Mouse (Mus musculus): ENCODE results near the gene Mbd6. TPM values are rescaled to one million over a fixed set of nuclear protein-coding genes. Genes with fewer than 3 reads are reported as not detected.
"Not testable (repeated sequence)": the region's sequence is repeated elsewhere in the genome, so short reads cannot be mapped to it uniquely, and the experiment has no call there.

The Mbd6 gene
- polyA plus RNA-seq, 1 experiment: 35.1 TPM

- H3K4me3 ChIP-seq (ENCODE audit: insufficient read depth, low read length): no peak overlapping the region
- no peaks in the 10 kb centered on the region for H3K4me1 ChIP-seq (ENCODE audit: control insufficient read depth, insufficient read depth, low read length)
- TF ChIP-seq POLR2A (IDR thresholded peaks at IDR 0.05; ENCODE audit: extremely low read depth, insufficient read depth, low read length) (no peak), CTCF (IDR thresholded peaks at IDR 0.05; ENCODE audit: extremely low read depth, insufficient read depth, low read length) (no peak)
- no peak overlapping the region for H3K27ac ChIP-seq (ENCODE audit: insufficient read depth, low read length)
These were observed 28.5 kb upstream of the Mbd6 start for GRCm38 (mm10) chr10:127317277-127317676.

GRCm38 (mm10) chr10:127314950-127315349 lies 26.1 kb upstream of the Mbd6 start:
- H3K27ac ChIP-seq (ENCODE audit: insufficient read depth, low read length); H3K4me3 ChIP-seq (ENCODE audit: insufficient read depth, low read length); H3K4me1 ChIP-seq (ENCODE audit: control insufficient read depth, insufficient read depth, low read length): not testable (repeated sequence)

GRCm38 (mm10) chr10:127313516-127313915 lies 24.7 kb upstream of the Mbd6 start:
- not testable (repeated sequence) for H3K4me1 ChIP-seq (ENCODE audit: control insufficient read depth, insufficient read depth, low read length); H3K27ac ChIP-seq (ENCODE audit: insufficient read depth, low read length); H3K4me3 ChIP-seq (ENCODE audit: insufficient read depth, low read length)

GRCm38 (mm10) chr10:127312858-127313257 lies 24.0 kb upstream of the Mbd6 start:
- H3K4me1 ChIP-seq (ENCODE audit: control insufficient read depth, insufficient read depth, low read length): no peaks in the 10 kb centered on the region
- no peak overlapping the region for H3K27ac ChIP-seq (ENCODE audit: insufficient read depth, low read length)
- TF ChIP-seq CTCF (IDR thresholded peaks at IDR 0.05; ENCODE audit: extremely low read depth, insufficient read depth, low read length) (no peak), POLR2A (IDR thresholded peaks at IDR 0.05; ENCODE audit: extremely low read depth, insufficient read depth, low read length) (no peak)
- H3K4me3 ChIP-seq (ENCODE audit: insufficient read depth, low read length): no peak overlapping the region

DNA sequence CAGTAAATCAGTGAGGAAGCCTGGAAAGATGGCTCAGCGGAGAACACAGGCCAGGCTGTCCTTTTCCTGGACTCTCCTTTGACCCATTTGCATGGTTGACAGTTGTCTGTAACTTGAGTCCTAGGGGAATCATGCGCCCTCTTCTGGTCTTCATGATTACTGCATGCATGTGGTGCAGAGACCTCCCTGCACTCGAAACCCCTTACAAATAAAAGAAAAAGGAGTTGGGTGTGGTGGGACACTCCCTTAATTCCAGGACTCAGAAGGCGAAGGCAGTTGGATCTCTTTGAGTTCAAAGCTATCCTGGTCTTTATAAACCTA lies 23.5 kb upstream of the Mbd6 start:
- Histone ChIP-seq H3K4me1 (ENCODE audit: control insufficient read depth, insufficient read depth, low read length) (no peaks in the 10 kb centered on the region), H3K4me3 (ENCODE audit: insufficient read depth, low read length) (peak overlapping the region; percentile 52), H3K27ac (ENCODE audit: insufficient read depth, low read length) (0 out of 2 replicates have a peak overlapping the region, but pooled peaks have one; percentile 5)
- no peak for TF ChIP-seq POLR2A (IDR thresholded peaks at IDR 0.05; ENCODE audit: extremely low read depth, insufficient read depth, low read length)
- peak; percentile 73 for TF ChIP-seq CTCF (IDR thresholded peaks at IDR 0.05; ENCODE audit: extremely low read depth, insufficient read depth, low read length)

GRCm38 (mm10) chr10:127311476-127312355 lies 22.9 kb upstream of the Mbd6 start, which contains the start of gene Mars:
Mars (minus strand) TSS chr10:127311786.
- Histone ChIP-seq H3K4me1 (ENCODE audit: control insufficient read depth, insufficient read depth, low read length) (no peaks in the 10 kb centered on the region), H3K27ac (ENCODE audit: insufficient read depth, low read length) (peak within 1 kb of the TSS; percentile 15; the same call in 1 of the 2 replicates), H3K4me3 (ENCODE audit: insufficient read depth, low read length) (peak within 1 kb of the TSS; percentile 52)
- TF ChIP-seq POLR2A (IDR thresholded peaks at IDR 0.05; ENCODE audit: extremely low read depth, insufficient read depth, low read length): peak; percentile 77; the same call in 1 of the 2 replicates
- no peak for TF ChIP-seq CTCF (IDR thresholded peaks at IDR 0.05; ENCODE audit: extremely low read depth, insufficient read depth, low read length)

DNA sequence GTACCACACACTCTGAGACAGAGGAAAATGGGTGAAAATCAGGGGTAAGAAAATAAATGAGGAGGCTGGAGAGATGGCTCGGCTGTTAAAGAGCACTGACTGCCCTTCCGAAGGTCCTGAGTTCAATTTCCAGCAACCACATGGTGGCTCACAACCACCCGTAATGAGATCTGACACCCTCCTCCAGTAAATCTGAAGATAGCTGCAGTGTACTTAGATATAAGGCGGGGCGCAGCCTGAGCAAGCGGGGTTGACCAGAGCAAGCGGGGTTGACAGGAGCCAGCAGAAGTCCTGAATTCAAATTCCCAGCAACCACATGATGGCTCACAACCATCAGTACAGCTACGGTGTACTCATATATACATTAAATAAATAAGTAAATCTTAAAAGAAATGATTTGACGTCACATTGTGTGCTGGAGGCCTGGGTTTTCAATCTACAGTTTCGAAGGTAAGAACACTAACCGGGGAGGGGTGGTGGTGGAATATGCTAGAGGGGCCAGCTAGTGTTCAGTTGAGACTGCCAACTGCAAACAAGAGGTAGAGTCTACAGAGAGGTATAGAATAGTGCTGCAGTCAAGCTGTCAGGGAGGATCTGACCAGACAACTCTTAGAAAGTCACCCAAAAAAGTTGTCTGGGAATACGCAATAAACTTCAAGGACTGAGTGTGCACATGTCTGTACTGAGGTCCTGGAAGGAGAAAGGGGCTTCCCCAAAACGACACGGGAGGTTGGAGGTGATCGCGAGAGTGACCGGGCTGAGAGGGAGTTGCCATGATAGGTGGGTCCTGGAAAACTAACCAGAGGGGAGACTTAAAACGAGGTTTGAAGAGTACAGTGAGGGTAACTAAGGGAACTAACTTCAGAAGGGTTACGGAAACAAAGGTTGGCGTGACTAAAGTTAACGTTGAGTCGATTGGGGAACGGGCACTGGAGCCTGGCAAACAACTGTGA lies 22.0 kb upstream of the Mbd6 start:
- Histone ChIP-seq H3K27ac (ENCODE audit: insufficient read depth, low read length) (peak overlapping the region; percentile 15; the same call in 1 of the 2 replicates), H3K4me3 (ENCODE audit: insufficient read depth, low read length) (peak overlapping the region; percentile 52), H3K4me1 (ENCODE audit: control insufficient read depth, insufficient read depth, low read length) (no peaks in the 10 kb centered on the region)
- TF ChIP-seq POLR2A (IDR thresholded peaks at IDR 0.05; ENCODE audit: extremely low read depth, insufficient read depth, low read length): no peak
- no peak for TF ChIP-seq CTCF (IDR thresholded peaks at IDR 0.05; ENCODE audit: extremely low read depth, insufficient read depth, low read length)

GRCm38 (mm10) chr10:127309167-127309566 lies 20.3 kb upstream of the Mbd6 start:
- not testable (repeated sequence) for H3K27ac ChIP-seq (ENCODE audit: insufficient read depth, low read length); H3K4me3 ChIP-seq (ENCODE audit: insufficient read depth, low read length); H3K4me1 ChIP-seq (ENCODE audit: control insufficient read depth, insufficient read depth, low read length)

- H3K4me3 ChIP-seq (ENCODE audit: insufficient read depth, low read length): no peak overlapping the region
- no peaks in the 10 kb centered on the region for H3K4me1 ChIP-seq (ENCODE audit: control insufficient read depth, insufficient read depth, low read length)
- no peak overlapping the region for H3K27ac ChIP-seq (ENCODE audit: insufficient read depth, low read length)
- no peak for TF ChIP-seq CTCF (IDR thresholded peaks at IDR 0.05; ENCODE audit: extremely low read depth, insufficient read depth, low read length)
- no peak for TF ChIP-seq POLR2A (IDR thresholded peaks at IDR 0.05; ENCODE audit: extremely low read depth, insufficient read depth, low read length)
These were observed 14.3 kb upstream of the Mbd6 start for GRCm38 (mm10) chr10:127303136-127303535.

DNA sequence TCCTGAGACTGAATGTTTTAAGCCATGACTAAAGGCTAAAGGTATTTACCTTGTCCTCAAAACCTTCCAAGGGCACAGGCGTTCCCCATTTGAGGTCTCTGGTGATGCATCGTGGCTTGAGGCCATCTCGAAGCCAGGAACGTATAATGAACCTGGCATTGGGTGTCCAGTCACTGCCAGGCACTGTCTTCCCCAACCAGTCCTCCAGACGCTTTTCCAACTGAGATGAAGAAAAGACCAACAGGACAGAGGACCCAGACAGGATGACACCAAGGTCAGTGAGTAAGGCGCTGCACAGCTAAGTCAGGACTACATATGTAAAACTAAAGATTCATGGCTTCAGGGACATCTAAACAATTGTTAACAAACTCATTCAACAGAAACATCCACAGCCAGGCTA lies 11.5 kb upstream of the Mbd6 start:
- no peak overlapping the region for H3K4me3 ChIP-seq (ENCODE audit: insufficient read depth, low read length)
- no peak for TF ChIP-seq CTCF (IDR thresholded peaks at IDR 0.05; ENCODE audit: extremely low read depth, insufficient read depth, low read length)
- TF ChIP-seq POLR2A (IDR thresholded peaks at IDR 0.05; ENCODE audit: extremely low read depth, insufficient read depth, low read length): no peak
- H3K4me1 ChIP-seq (ENCODE audit: control insufficient read depth, insufficient read depth, low read length): no peaks in the 10 kb centered on the region
- no peak overlapping the region for H3K27ac ChIP-seq (ENCODE audit: insufficient read depth, low read length)

Data from cortical plate, adult 2 months (tissue).